Mouse (Mus musculus) neural tube, embryonic 15.5 days (tissue): ENCODE measurements around the gene Wfikkn1. TPM values are rescaled to one million over a fixed set of nuclear protein-coding genes. Genes with fewer than 3 reads are reported as not detected.
"Not testable (repeated sequence)": the region's sequence is repeated elsewhere in the genome, so short reads cannot be mapped to it uniquely, and the experiment has no call there.

Experiments
- ATAC-seq: fragments of 200-750 bp; cut with Nextera tagmentation; 2 replicates; pipeline ENCODE4 v1.8.0; 2017; ENCODE audit warnings: mild to moderate bottlenecking, moderate TSS enrichment, moderate library complexity; ENCODE audit not compliant: low FRiP score
- H3K27ac ChIP-seq: fragments of 300-500 bp; sonication (generic); replicated peaks from 2 replicates; pipeline ENCODE4 v1.5.1; 2015; ENCODE audit warnings: mild to moderate bottlenecking, inconsistent platforms
- H3K27me3 ChIP-seq: fragments of 300-500 bp; sonication (generic); replicated peaks from 2 replicates; pipeline ENCODE4 v1.6.1; 2015; ENCODE audit warnings: inconsistent platforms
- H3K36me3 ChIP-seq: fragments of 300-500 bp; sonication (generic); 2 replicates; pipeline ENCODE4 v1.6.1; 2015; ENCODE audit warnings: inconsistent platforms
- H3K4me1 ChIP-seq: fragments of 300-500 bp; sonication (generic); 2 replicates; pipeline ENCODE4 v1.6.1; 2015; ENCODE audit warnings: inconsistent platforms
- H3K4me2 ChIP-seq: fragments of 300-500 bp; sonication (generic); 2 replicates; pipeline ENCODE4 v1.6.1; 2015; ENCODE audit warnings: inconsistent platforms, mild to moderate bottlenecking, moderate library complexity
- H3K4me3 ChIP-seq: fragments of 300-500 bp; sonication (generic); replicated peaks from 2 replicates; pipeline ENCODE4 v1.5.1; 2015; ENCODE audit warnings: mild to moderate bottlenecking, inconsistent platforms
- H3K9ac ChIP-seq: fragments of 300-500 bp; sonication (generic); replicated peaks from 2 replicates; pipeline ENCODE4 v1.6.1; 2015; ENCODE audit warnings: mild to moderate bottlenecking, inconsistent platforms
- H3K9me3 ChIP-seq: fragments of 300-500 bp; sonication (generic); replicated peaks from 2 replicates; pipeline ENCODE4 v1.6.1; 2016; ENCODE audit warnings: inconsistent platforms
- WGBS: fragments of 180-500 bp; shearing (Covaris S2); methylation state at CpG from one replicate; pipeline ENCODE4 v1.1.7; 2015; ENCODE audit warnings: mixed read lengths; 5-methylcytosine and 5-hydroxymethylcytosine counted together
- polyA plus RNA-seq: library from polyadenylated mRNA; unstranded; fragments of >200 nt; fragmentation: Nextera tagmentation; extraction: Ambion mirVana; gene quantifications from 2 replicates; pipeline ENCODE4 v1.2.1, GENCODE M21; 2015

The Wfikkn1 gene
- polyA plus RNA-seq, 1 experiment from 2014 or later = 0.47 TPM

DNA sequence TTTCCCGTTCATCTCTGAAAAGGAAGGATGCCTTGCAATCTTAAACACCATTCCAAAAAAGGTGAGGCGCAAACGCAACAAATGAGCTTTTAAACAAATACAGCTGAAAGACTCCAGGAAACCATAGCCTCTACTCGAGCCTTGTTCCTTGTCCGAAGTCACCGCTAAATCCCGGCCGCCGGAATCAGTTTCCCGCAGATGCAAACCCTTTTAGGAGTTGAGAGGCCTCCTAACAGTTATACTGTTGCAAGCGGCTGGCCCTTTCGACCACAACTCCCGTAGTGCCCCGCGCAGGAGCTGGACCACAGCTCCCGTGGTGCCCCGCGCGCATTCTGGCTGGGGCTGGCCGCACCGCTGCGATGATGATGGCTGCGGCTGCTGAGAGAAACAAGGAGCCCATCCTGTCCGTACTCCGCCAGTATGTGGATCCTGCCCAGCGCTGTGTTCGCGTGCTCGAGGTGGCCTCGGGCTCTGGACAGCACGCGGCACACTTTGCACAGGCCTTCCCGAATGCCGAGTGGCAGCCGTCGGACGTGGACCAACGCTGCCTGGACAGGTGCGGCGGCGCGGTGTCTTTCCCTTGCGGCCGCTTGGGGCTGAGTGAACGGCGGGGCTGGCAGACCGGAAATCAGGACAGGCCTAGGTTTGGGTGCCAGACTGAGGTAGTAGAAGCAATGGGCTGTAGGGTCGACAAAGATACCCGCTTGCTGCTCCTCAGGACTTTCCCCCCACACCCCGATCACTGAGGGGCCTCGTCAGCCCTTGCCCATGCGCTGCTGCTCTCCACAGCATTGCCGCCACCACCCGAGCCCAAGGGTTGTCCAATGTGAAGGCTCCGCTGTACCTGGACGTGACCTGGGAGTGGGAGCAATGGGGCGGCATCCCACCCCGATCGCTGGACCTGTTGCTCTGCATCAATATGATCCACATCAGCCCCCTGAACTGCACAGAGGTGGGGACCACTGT is 5.2 kb downstream of the Wfikkn1 start:
- under 1% methylated on average over 59 of the region's 59 CpGs for WGBS

GRCm38 (mm10) chr17:25874721-25875170 is 5.9 kb downstream of the Wfikkn1 start, which contains the start of gene Mettl26:
Gene Mettl26, plus strand, starts transcription at chr17:25875074.
- Histone ChIP-seq H3K27me3 (no peaks in the 10 kb centered on the region), H3K4me2 (peak within 1 kb of the TSS; percentile 75), H3K36me3 (peaks cover 18% of the 10 kb centered on the region), H3K27ac (peak within 1 kb of the TSS; percentile 98), H3K4me1 (peaks cover 35% of the 10 kb centered on the region), H3K4me3 (peak within 1 kb of the TSS; percentile 80), H3K9ac (peak within 1 kb of the TSS; percentile 93), H3K9me3 (no peaks in the 10 kb centered on the region)
- under 1% methylated on average over 25 of the region's 25 CpGs for WGBS
- peak; percentile 81 for ATAC-seq

More for the DNA sequence above, 5.2 kb downstream of the Wfikkn1 start:
- H3K27ac ChIP-seq = peak overlapping the region; percentile 98
- H3K4me2 ChIP-seq = peak overlapping the region; percentile 75
- H3K27me3 ChIP-seq = no peaks in the 10 kb centered on the region
- H3K9me3 ChIP-seq = no peaks in the 10 kb centered on the region
- H3K9ac ChIP-seq = peak overlapping the region; percentile 93
- H3K36me3 ChIP-seq = peaks cover 18% of the 10 kb centered on the region
- H3K4me3 ChIP-seq = peak overlapping the region; percentile 80
- peak; percentile 92 for ATAC-seq
- peaks cover 42% of the 10 kb centered on the region for H3K4me1 ChIP-seq

- H3K9ac ChIP-seq = peak overlapping the region; percentile 57
- WGBS = 5% methylated on average over 14 of the region's 14 CpGs
- peak overlapping the region; percentile 75 for H3K4me2 ChIP-seq
- peak overlapping the region; percentile 80 for H3K4me3 ChIP-seq
- H3K27ac ChIP-seq = peak overlapping the region; percentile 98
- peaks cover 17% of the 10 kb centered on the region for H3K36me3 ChIP-seq
- H3K4me1 ChIP-seq = peaks cover 35% of the 10 kb centered on the region
- no peaks in the 10 kb centered on the region for H3K27me3 ChIP-seq
- H3K9me3 ChIP-seq = no peaks in the 10 kb centered on the region
- ATAC-seq = no peak
Measured at GRCm38 (mm10) chr17:25874148-25874720, 6.4 kb downstream of the Wfikkn1 start.

- 78% methylated on average over 11 of the region's 11 CpGs for WGBS
- peak overlapping the region; percentile 80 for H3K4me3 ChIP-seq
- H3K36me3 ChIP-seq = peaks cover 11% of the 10 kb centered on the region
- peak overlapping the region; percentile 57 for H3K9ac ChIP-seq
- H3K4me1 ChIP-seq = peaks cover 40% of the 10 kb centered on the region
- H3K27me3 ChIP-seq = no peaks in the 10 kb centered on the region
- no peak for ATAC-seq
- H3K9me3 ChIP-seq = no peaks in the 10 kb centered on the region
- H3K27ac ChIP-seq = peak overlapping the region; percentile 98
- peak overlapping the region; percentile 75 for H3K4me2 ChIP-seq
Measured at GRCm38 (mm10) chr17:25873405-25874147, 7.1 kb downstream of the Wfikkn1 start.

DNA sequence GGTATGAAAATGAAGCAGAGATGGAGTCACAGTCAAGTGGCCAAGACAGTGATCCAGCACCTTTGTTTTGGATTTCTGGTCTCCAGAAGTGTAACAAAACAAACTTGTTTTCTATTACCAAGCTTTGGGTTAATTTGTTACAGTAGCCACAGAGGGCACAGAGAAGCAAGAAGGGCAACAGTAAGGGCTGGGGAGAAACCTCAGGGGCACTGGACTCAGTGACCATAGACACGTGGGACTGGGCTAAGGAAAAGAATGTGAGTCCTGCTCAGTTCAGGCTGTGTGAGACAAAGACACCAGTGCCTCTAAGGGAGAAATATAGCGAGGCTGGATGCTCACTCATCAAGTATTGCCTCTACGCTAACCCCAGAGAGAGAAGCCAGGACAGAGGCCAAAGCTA is 8.0 kb downstream of the Wfikkn1 start:
- H3K9me3 ChIP-seq = no peaks in the 10 kb centered on the region
- no peak overlapping the region for H3K27ac ChIP-seq
- WGBS = 79% methylated on average over 3 of the region's 3 CpGs
- ATAC-seq = no peak
- H3K4me1 ChIP-seq = peaks cover 41% of the 10 kb centered on the region
- H3K36me3 ChIP-seq = peaks cover 2% of the 10 kb centered on the region
- no peak overlapping the region for H3K9ac ChIP-seq
- H3K4me2 ChIP-seq = no peak overlapping the region
- no peak overlapping the region for H3K4me3 ChIP-seq
- no peaks in the 10 kb centered on the region for H3K27me3 ChIP-seq

- H3K9ac ChIP-seq, H3K36me3 ChIP-seq, ATAC-seq, H3K27ac ChIP-seq, H3K4me2 ChIP-seq, H3K27me3 ChIP-seq, H3K9me3 ChIP-seq, H3K4me3 ChIP-seq: not testable (repeated sequence)
- H3K4me1 ChIP-seq = peaks cover 35% of the 10 kb centered on the region
Measured at GRCm38 (mm10) chr17:25871566-25871965, 9.1 kb downstream of the Wfikkn1 start.

DNA sequence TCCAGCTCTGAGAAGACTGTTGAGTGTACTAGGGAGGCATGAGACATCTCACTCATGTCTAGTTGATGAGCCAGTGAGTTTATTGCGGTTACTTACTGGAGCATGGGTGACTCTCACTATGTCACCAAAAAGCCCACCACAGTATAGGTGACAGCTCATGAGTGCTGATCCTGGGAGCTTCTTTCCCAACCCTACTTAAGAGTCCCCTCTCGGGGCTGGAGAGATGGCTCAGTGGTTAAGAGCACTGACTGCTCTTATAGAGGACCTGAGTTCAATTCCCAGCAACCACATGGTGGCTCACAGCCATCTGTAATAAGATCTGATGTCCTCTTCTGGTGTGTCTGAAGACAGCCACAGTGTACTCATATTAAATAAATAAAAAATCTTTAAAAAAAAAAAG is 10.7 kb downstream of the Wfikkn1 start:
- H3K4me1 ChIP-seq = peaks cover 27% of the 10 kb centered on the region
- no peaks in the 10 kb centered on the region for H3K9me3 ChIP-seq
- WGBS = 88% methylated on average over 2 of the region's 2 CpGs
- no peak overlapping the region for H3K4me3 ChIP-seq
- no peak overlapping the region for H3K9ac ChIP-seq
- no peaks in the 10 kb centered on the region for H3K36me3 ChIP-seq
- H3K27me3 ChIP-seq = no peaks in the 10 kb centered on the region
- H3K4me2 ChIP-seq = no peak overlapping the region
- H3K27ac ChIP-seq = no peak overlapping the region
- no peak for ATAC-seq

GRCm38 (mm10) chr17:25869498-25869897 is 11.2 kb downstream of the Wfikkn1 start:
- Histone ChIP-seq H3K9me3 (no peaks in the 10 kb centered on the region), H3K36me3 (no peaks in the 10 kb centered on the region), H3K4me3 (no peak overlapping the region), H3K9ac (no peak overlapping the region), H3K27ac (no peak overlapping the region), H3K27me3 (no peaks in the 10 kb centered on the region), H3K4me2 (no peak overlapping the region), H3K4me1 (peaks cover 26% of the 10 kb centered on the region)
- WGBS = 92% methylated on average over 8 of the region's 8 CpGs
- ATAC-seq = no peak

DNA sequence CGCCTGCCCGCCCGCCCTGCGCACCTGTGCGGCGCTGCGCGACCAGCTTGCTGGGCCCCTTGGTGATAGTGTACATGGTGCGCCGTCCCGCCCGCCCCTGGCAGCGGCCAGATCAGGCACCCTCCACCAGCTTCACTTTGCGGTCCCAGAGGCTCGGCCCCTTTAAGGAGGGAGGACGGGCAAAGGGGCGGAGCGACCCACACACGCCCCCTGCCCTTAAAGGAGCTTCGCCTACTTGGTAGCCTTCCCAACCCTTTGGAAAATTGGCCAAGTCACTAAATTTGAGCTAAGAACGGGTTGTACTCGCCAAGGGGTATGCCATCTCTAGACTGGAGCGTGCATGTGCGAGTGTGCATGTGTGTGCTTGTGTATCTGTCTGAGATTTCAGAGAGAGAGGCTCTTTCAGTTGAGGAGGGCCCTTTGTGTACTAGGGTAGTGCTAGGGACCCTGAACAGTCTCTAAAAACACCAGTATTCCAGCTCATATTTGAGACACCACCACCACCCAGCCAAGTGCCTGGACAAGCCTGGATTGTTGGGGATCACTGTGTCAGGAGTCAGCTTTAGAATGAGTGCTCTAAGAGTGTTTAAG is 12.0 kb downstream of the Wfikkn1 start, which contains the start of gene Mcrip2:
Mcrip2 (minus strand) TSS at position 164 of the 591 bp plus-strand sequence.
- H3K27ac ChIP-seq = peak within 1 kb of the TSS; percentile 72
- peak within 1 kb of the TSS; percentile 73 for H3K9ac ChIP-seq
- H3K4me3 ChIP-seq = peak within 1 kb of the TSS; percentile 69
- peak; percentile 84 for ATAC-seq
- no peaks in the 10 kb centered on the region for H3K9me3 ChIP-seq
- no peaks in the 10 kb centered on the region for H3K27me3 ChIP-seq
- H3K4me1 ChIP-seq = peaks cover 18% of the 10 kb centered on the region
- peaks cover 3% of the 10 kb centered on the region; the same call in 1 of the 2 replicates for H3K36me3 ChIP-seq
- H3K4me2 ChIP-seq = peak within 1 kb of the TSS; percentile 90
- WGBS = 0% methylated on average over 21 of the region's 24 CpGs

DNA sequence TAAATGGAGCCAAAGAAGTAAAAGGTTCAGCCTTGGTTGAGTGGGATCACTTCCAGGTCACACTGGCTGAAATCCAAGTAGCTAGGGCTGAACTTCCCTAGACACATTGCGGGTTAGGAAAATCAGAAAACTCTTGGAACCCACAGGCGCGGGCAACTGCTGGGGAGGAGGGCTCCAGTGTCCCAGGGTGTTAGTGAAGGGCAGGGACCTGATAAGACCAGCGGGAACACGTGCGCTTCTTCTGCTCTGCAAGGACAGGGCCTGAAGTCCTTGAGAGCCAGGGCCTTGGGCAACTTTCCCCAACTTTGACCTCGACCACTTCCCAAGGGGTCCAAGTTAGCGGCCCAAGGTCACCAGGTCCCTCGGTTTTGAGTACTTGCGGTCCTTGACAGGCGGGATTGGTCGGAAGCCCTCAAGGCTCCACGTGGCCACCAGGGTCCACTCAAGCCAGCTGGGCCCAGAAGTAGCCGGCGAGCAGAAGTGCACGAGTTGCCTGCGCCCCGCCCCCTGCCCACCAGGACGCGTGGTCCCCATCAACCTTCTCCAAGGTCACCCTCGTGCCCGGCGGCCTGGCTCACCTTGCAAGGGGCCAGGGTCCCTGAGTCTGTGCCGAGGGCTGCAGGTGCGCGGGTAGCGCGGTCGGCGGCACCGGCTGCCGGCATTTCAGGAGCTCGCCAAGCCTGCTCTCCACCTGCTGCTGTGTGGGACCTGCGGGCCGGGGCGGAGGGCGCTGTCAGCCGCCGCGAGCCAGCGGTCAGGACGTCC is 12.6 kb downstream of the Wfikkn1 start:
- no peaks in the 10 kb centered on the region for H3K9me3 ChIP-seq
- peaks cover 6% of the 10 kb centered on the region; the same call in 1 of the 2 replicates for H3K36me3 ChIP-seq
- H3K27me3 ChIP-seq = no peaks in the 10 kb centered on the region
- peak overlapping the region; percentile 90 for H3K4me2 ChIP-seq
- peak; percentile 55 for ATAC-seq
- peaks cover 15% of the 10 kb centered on the region for H3K4me1 ChIP-seq
- peak overlapping the region; percentile 72 for H3K27ac ChIP-seq
- H3K9ac ChIP-seq = peak overlapping the region; percentile 73
- under 1% methylated on average over 39 of the region's 42 CpGs for WGBS
- peak overlapping the region; percentile 69 for H3K4me3 ChIP-seq
